Mouse (Mus musculus) brain, embryonic 14.5 days (tissue): ENCODE results near the gene Zfp46.

ENCODE experiments used
- CTCF ChIP-seq: fragments of 200-500 bp; IDR thresholded peaks from 2 replicates; pipeline ENCODE4 v1.5.1; 2012; ENCODE audit warnings: inconsistent platforms, mild to moderate bottlenecking, moderate library complexity, borderline replicate concordance; ENCODE audit not compliant: insufficient read depth, insufficient read length; ENCODE audit errors: extremely low read depth
- POLR2A ChIP-seq: fragments of 200-500 bp; IDR thresholded peaks from 2 replicates; pipeline ENCODE4 v1.6.1; 2012; ENCODE audit warnings: mild to moderate bottlenecking, inconsistent platforms, borderline replicate concordance; ENCODE audit not compliant: poor library complexity, insufficient read depth, insufficient read length, severe bottlenecking; ENCODE audit errors: extremely low read depth

GRCm38 (mm10) chr4:136244208-136244607 is 40.3 kb upstream of the Zfp46 start:
- no peak for TF ChIP-seq CTCF
- no peak for TF ChIP-seq POLR2A
